Mouse (Mus musculus): Measurements from ENCODE around the gene Tgfb3.

DNA sequence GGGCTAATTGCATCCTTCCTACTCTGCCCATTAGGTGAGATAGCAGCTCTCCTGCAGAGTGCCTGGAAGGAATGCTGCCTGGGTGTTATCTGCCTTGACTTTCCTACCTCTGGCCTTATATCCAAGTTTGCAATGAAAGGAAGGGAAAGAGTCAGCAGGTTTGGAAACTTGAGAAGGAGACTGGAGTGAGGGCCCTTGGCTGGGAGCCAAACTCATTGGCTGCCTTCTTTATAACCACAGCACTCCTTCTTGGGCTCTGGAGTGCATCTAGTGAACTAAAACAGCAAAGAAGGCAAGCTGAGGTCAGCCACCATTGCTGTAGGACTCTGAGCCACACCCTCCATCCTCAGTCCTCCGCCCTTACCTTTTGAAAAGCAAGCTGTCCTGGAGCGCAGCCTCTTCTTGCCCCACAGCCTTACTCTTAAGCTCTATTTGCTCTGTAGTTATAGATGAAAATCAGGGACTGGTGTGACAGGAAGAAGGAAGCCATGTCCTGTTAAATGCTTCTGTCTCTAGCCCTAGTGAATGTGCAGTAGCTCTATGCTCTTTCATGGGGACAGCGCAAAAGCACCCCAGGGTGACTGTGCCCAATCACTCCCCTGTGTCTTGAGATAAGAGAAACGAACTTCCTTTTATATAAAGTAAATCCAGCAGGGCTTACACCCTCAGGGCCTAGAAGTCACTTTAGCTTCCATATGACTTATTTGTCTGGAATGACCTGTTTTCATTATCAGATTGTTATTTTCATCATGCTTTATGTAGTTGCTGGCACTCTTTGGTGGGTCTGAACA, 55.6 kb downstream of the Tgfb3 start:
- TF ChIP-seq POLR2A (IDR thresholded peaks at IDR 0.05; ENCODE audit: insufficient read depth, low read length) (no peak), CTCF (IDR thresholded peaks at IDR 0.05; ENCODE audit: low read depth, low read length) (no peak)

Measured in ES-Bruce4 (cell line).